Mouse (Mus musculus): ENCODE results near the gene Znrd1.

- TF ChIP-seq CTCF (IDR thresholded peaks at IDR 0.05; ENCODE audit: borderline replicate concordance, insufficient read depth, low read length), result no peak
- TF ChIP-seq POLR2A (IDR thresholded peaks at IDR 0.05; ENCODE audit: low read depth, low read length), result no peak
Observed at GRCm38 (mm10) chr17:36949265-36949664, 9.1 kb downstream of the Znrd1 start.

Measured in embryonic fibroblast, embryonic 13.5 days (primary cell).